ENCODE assay signal across 16 mouse cellular contexts in genomic region chr1:132195681-132196080, GRCm38 (mm10). TPM values are rescaled to one million over a fixed set of nuclear protein-coding genes. Genes with fewer than 3 reads are reported as not detected.
DNase-seq lines count a peak whose midpoint lies in the region; ATAC-seq and TF ChIP-seq lines count a peak whose summit lies in the region.
"Had no signal": no experiment of that assay in that cellular context is flagged by ENCODE, and none has a peak within 500 bp of the region (broad histone marks: within the 10 kb centered on the region; RNA-seq: fewer than 3 reads in every experiment).

No protein-coding gene starts in this region.

- H3K79me2 ChIP-seq in heart, adult 2 months (replicated peaks; ENCODE audit: control insufficient read depth, insufficient read depth, low read length), result no peaks in the 10 kb centered on the region

- no peak for TF ChIP-seq POLR2A in lung, adult 2 months (IDR thresholded peaks at IDR 0.05; ENCODE audit: borderline replicate concordance, extremely low read depth, low read depth, low read length)
- no peak for TF ChIP-seq POLR2A in heart, adult 2 months (IDR thresholded peaks at IDR 0.05; ENCODE audit: insufficient read depth, low read depth, low read length)

- DNase-seq in lung, postnatal 0 days (ENCODE audit: low spot score), result no peak
- no peak for DNase-seq in lung, adult 2 months
- DNase-seq in limb, embryonic 11.5 days (ENCODE audit: low spot score), result peak; percentile 21
- DNase-seq in heart, adult 2 months, result no peak
- no peak for DNase-seq in layer of hippocampus, postnatal 14 days (ENCODE audit: low spot score in 2 of 2)
- DNase-seq: cerebellum, adult 11-12 months; heart, postnatal 10 days had no signal

- no peak for TF ChIP-seq CTCF in lung, postnatal 0 days (IDR thresholded peaks at IDR 0.05)
- no peak for TF ChIP-seq CTCF in lung, adult 2 months (IDR thresholded peaks at IDR 0.05; ENCODE audit: insufficient read depth, low read length)
- no peak for TF ChIP-seq CTCF in heart, adult 2 months (IDR thresholded peaks at IDR 0.05)

- peaks cover 3% of the 10 kb centered on the region; the same call in 1 of the 2 replicates for H3K4me1 ChIP-seq in lung, postnatal 0 days (ENCODE audit: insufficient read depth, low read depth, low read length)
- H3K4me1 ChIP-seq in lung, adult 2 months (ENCODE audit: control insufficient read depth, insufficient read depth, low read length), result peaks cover 4% of the 10 kb centered on the region
- H3K4me1 ChIP-seq in forebrain, embryonic 12.5 days, result peaks cover 90% of the 10 kb centered on the region
- peaks cover 68% of the 10 kb centered on the region for H3K4me1 ChIP-seq in limb, embryonic 11.5 days (ENCODE audit: control insufficient read depth, insufficient read depth, low read length)
- peaks cover 65% of the 10 kb centered on the region for H3K4me1 ChIP-seq in neural tube, embryonic 14.5 days (ENCODE audit: control insufficient read depth, insufficient read depth, low read length)
- H3K4me1 ChIP-seq in heart, adult 2 months (ENCODE audit: control insufficient read depth, insufficient read depth, low read length), result no peaks in the 10 kb centered on the region

- H3K4me2 ChIP-seq in lung, postnatal 0 days (replicated peaks; ENCODE audit: low read depth, low read length), result no peak overlapping the region
- peak overlapping the region; percentile 71 for H3K4me2 ChIP-seq in forebrain, embryonic 12.5 days
- no peak overlapping the region for H3K4me2 ChIP-seq in limb, embryonic 11.5 days (ENCODE audit: low read depth, severe bottlenecking)
- H3K4me2 ChIP-seq in neural tube, embryonic 14.5 days (ENCODE audit: low read depth, low read length), result peak overlapping the region; percentile 68; the same call in 1 of the 2 replicates
- H3K4me2 ChIP-seq: limb, embryonic 12.5 days had no signal

- H3K4me3 ChIP-seq in lung, postnatal 0 days (ENCODE audit: low read depth, low read length), result no peak overlapping the region
- no peak overlapping the region for H3K4me3 ChIP-seq in lung, adult 2 months (replicated peaks; ENCODE audit: extremely low read depth, low read depth, low read length)
- H3K4me3 ChIP-seq in forebrain, embryonic 12.5 days (replicated peaks), result no peak overlapping the region
- H3K4me3 ChIP-seq in limb, embryonic 11.5 days (ENCODE audit: low read depth, low read length), result no peak overlapping the region
- H3K4me3 ChIP-seq in neural tube, embryonic 14.5 days (ENCODE audit: low read depth, low read length), result no peak overlapping the region
- H3K4me3 ChIP-seq in heart, adult 2 months, result no peak overlapping the region
- H3K4me3 ChIP-seq: limb, embryonic 12.5 days had no signal

- no peak for TF ChIP-seq EP300 in lung, postnatal 0 days (IDR thresholded peaks at IDR 0.05)
- TF ChIP-seq EP300 in heart, adult 2 months (IDR thresholded peaks at IDR 0.05; ENCODE audit: insufficient read depth, low read depth, low read length), result no peak

- peak overlapping the region; percentile 60 for H3K27ac ChIP-seq in lung, postnatal 0 days (ENCODE audit: low read length)
- peak overlapping the region; percentile 87 for H3K27ac ChIP-seq in forebrain, embryonic 12.5 days
- H3K27ac ChIP-seq in limb, embryonic 11.5 days (replicated peaks; ENCODE audit: low read depth, low read length), result 0 out of 2 replicates have a peak overlapping the region, but pooled peaks have one; percentile 26
- H3K27ac ChIP-seq in neural tube, embryonic 14.5 days (ENCODE audit: low read depth, low read length), result no peak overlapping the region
- no peak overlapping the region for H3K27ac ChIP-seq in heart, adult 2 months
- H3K27ac ChIP-seq: limb, embryonic 12.5 days had no signal

- no peaks in the 10 kb centered on the region for H3K36me3 ChIP-seq in lung, postnatal 0 days (ENCODE audit: insufficient read depth, low read length)
- H3K36me3 ChIP-seq in forebrain, embryonic 12.5 days (replicated peaks), result no peaks in the 10 kb centered on the region
- H3K36me3 ChIP-seq in limb, embryonic 11.5 days (ENCODE audit: control insufficient read depth, insufficient read depth, low read length), result no peaks in the 10 kb centered on the region
- no peaks in the 10 kb centered on the region for H3K36me3 ChIP-seq in neural tube, embryonic 14.5 days (ENCODE audit: control insufficient read depth, insufficient read depth, low read length)
- H3K36me3 ChIP-seq in heart, adult 2 months (ENCODE audit: control insufficient read depth, insufficient read depth, low read length), result no peaks in the 10 kb centered on the region
- H3K36me3 ChIP-seq: limb, embryonic 12.5 days had no signal

- peaks cover 16% of the 10 kb centered on the region; the same call in 1 of the 2 replicates for H3K27me3 ChIP-seq in lung, postnatal 0 days (replicated peaks; ENCODE audit: insufficient read depth, low read length)
- peaks cover 7% of the 10 kb centered on the region; the same call in 1 of the 2 replicates for H3K27me3 ChIP-seq in forebrain, embryonic 12.5 days
- peaks cover 8% of the 10 kb centered on the region; the same call in 1 of the 2 replicates for H3K27me3 ChIP-seq in limb, embryonic 11.5 days (ENCODE audit: control insufficient read depth, insufficient read depth, low read length)
- no peaks in the 10 kb centered on the region for H3K27me3 ChIP-seq in neural tube, embryonic 14.5 days (ENCODE audit: control insufficient read depth, insufficient read depth, low read length)
- peaks cover 19% of the 10 kb centered on the region for H3K27me3 ChIP-seq in heart, adult 2 months (ENCODE audit: control insufficient read depth, insufficient read depth, low read length)

- WGBS in lung, postnatal 0 days, result 36% methylated on average over 5 of the region's 5 CpGs
- 56% methylated on average over 5 of the region's 5 CpGs for WGBS in lung, adult 2 months
- 27% methylated on average over 5 of the region's 5 CpGs for WGBS in forebrain, embryonic 12.5 days
- 32% methylated on average over 5 of the region's 5 CpGs for WGBS in limb, embryonic 11.5 days
- 29% methylated on average over 5 of the region's 5 CpGs for WGBS in neural tube, embryonic 14.5 days
- 67% methylated on average over 5 of the region's 5 CpGs for WGBS in heart, adult 2 months

- intact Hi-C loops in heart, adult 2 months (cut with DNase I), result no loop called here

- H3K9ac ChIP-seq in lung, postnatal 0 days (replicated peaks; ENCODE audit: low read depth), result no peak overlapping the region
- peak overlapping the region; percentile 36 for H3K9ac ChIP-seq in forebrain, embryonic 12.5 days
- no peak overlapping the region for H3K9ac ChIP-seq in limb, embryonic 11.5 days (ENCODE audit: low read length)
- no peak overlapping the region for H3K9ac ChIP-seq in neural tube, embryonic 14.5 days (replicated peaks; ENCODE audit: low read depth, low read length)
- H3K9ac ChIP-seq in heart, adult 2 months (ENCODE audit: low read depth, low read length), result no peak overlapping the region
- H3K9ac ChIP-seq: limb, embryonic 12.5 days had no signal

- H3K9me3 ChIP-seq in lung, postnatal 0 days (ENCODE audit: low read length), result no peaks in the 10 kb centered on the region
- H3K9me3 ChIP-seq in forebrain, embryonic 12.5 days, result no peaks in the 10 kb centered on the region
- no peaks in the 10 kb centered on the region for H3K9me3 ChIP-seq in limb, embryonic 11.5 days (ENCODE audit: control insufficient read depth, low read length)
- H3K9me3 ChIP-seq in neural tube, embryonic 14.5 days (ENCODE audit: control insufficient read depth, low read length), result no peaks in the 10 kb centered on the region
- H3K9me3 ChIP-seq: limb, embryonic 12.5 days had no signal

- peak; percentile 30 for ATAC-seq in lung, postnatal 0 days
- no peak for ATAC-seq in forebrain, embryonic 12.5 days (ENCODE audit: low FRiP score)
- ATAC-seq in limb, embryonic 11.5 days (ENCODE audit: insufficient number of reproducible peaks, low FRiP score, low TSS enrichment, low read depth), result no peak
- no peak for ATAC-seq in neural tube, embryonic 14.5 days (ENCODE audit: low read depth)
- ATAC-seq in megakaryocyte progenitor cell, adult 5-6 weeks (replicated peaks; ENCODE audit: poor library complexity), result no peak
- ATAC-seq: intestine, postnatal 0 days had no signal

RNA-seq across cellular contexts. Expression of gene AC124108.1, which starts 4.4 kb away (rescaled TPM):
- not detected in 2 replicates for polyA plus RNA-seq in lung, postnatal 0 days (2015; fragmentation: Nextera tagmentation; extraction: Ambion mirVana)
- not detected in 2 replicates for polyA plus RNA-seq in lung, adult 2 months (2012; rRNA removed)
- polyA plus RNA-seq in forebrain, embryonic 12.5 days (2016; fragmentation: Nextera tagmentation; extraction: Ambion mirVana), result 5.0 and 5.7 TPM in 2 replicates
- polyA plus RNA-seq in limb, embryonic 11.5 days (2014; fragmentation: Nextera tagmentation; extraction: Ambion mirVana), result 0.87 and 1.1 TPM in 2 replicates
- 3.6 and 3.8 TPM in 2 replicates for polyA plus RNA-seq in neural tube, embryonic 14.5 days (2014; fragmentation: Nextera tagmentation; extraction: Ambion mirVana)
- total RNA-seq in heart, adult 2 months (2021), result under 1 TPM in 1 of 2 experiments, not detected in 1; 0.05 TPM
- 0.06 TPM in 1 of 2 replicates, not detected in the other for polyA plus RNA-seq in heart, adult 2 months (2012; rRNA removed)
- not detected in 2 replicates for total RNA-seq in megakaryocyte progenitor cell, adult 5-6 weeks (2015)
- total RNA-seq in megakaryocyte progenitor cell, adult 5-6 weeks (2017), result not detected in 2 replicates
- total RNA-seq in layer of hippocampus, postnatal 14 days (2021), result under 1 TPM; 0.91 to 0.97 TPM
- total RNA-seq: heart, postnatal 10 days had no signal
- polyA plus RNA-seq: intestine, postnatal 0 days had no signal

RNA-seq across cellular contexts. Expression of gene Lemd1, which starts 4.5 kb away (rescaled TPM):
- 0.79 TPM in 1 of 2 replicates, not detected in the other for polyA plus RNA-seq in lung, postnatal 0 days (2015; fragmentation: Nextera tagmentation; extraction: Ambion mirVana)
- polyA plus RNA-seq in lung, adult 2 months (2012; rRNA removed), result not detected in 2 replicates
- 12.3 and 14.7 TPM in 2 replicates for polyA plus RNA-seq in forebrain, embryonic 12.5 days (2016; fragmentation: Nextera tagmentation; extraction: Ambion mirVana)
- polyA plus RNA-seq in limb, embryonic 11.5 days (2014; fragmentation: Nextera tagmentation; extraction: Ambion mirVana), result 1.2 and 1.5 TPM in 2 replicates
- 21.0 and 25.3 TPM in 2 replicates for polyA plus RNA-seq in neural tube, embryonic 14.5 days (2014; fragmentation: Nextera tagmentation; extraction: Ambion mirVana)
- total RNA-seq in heart, adult 2 months (2021), result not detected
- polyA plus RNA-seq in heart, adult 2 months (2012; rRNA removed), result 0.20 TPM in 1 of 2 replicates, not detected in the other
- not detected in 2 replicates for total RNA-seq in megakaryocyte progenitor cell, adult 5-6 weeks (2015)
- not detected in 2 replicates for total RNA-seq in megakaryocyte progenitor cell, adult 5-6 weeks (2017)
- total RNA-seq in layer of hippocampus, postnatal 14 days (2021), result 1 to 10 TPM; 1.4 to 1.8 TPM
- total RNA-seq: heart, postnatal 10 days had no signal

RNA-seq across cellular contexts. Expression of gene Gm10188, which starts 33.9 kb away (rescaled TPM):
- not detected in 2 replicates for polyA plus RNA-seq in lung, postnatal 0 days (2015; fragmentation: Nextera tagmentation; extraction: Ambion mirVana)
- polyA plus RNA-seq in lung, adult 2 months (2012; rRNA removed), result not detected in 2 replicates
- 0.38 and 0.59 TPM in 2 replicates for polyA plus RNA-seq in forebrain, embryonic 12.5 days (2016; fragmentation: Nextera tagmentation; extraction: Ambion mirVana)
- polyA plus RNA-seq in limb, embryonic 11.5 days (2014; fragmentation: Nextera tagmentation; extraction: Ambion mirVana), result not detected in 2 replicates
- 0.74 and 0.76 TPM in 2 replicates for polyA plus RNA-seq in neural tube, embryonic 14.5 days (2014; fragmentation: Nextera tagmentation; extraction: Ambion mirVana)
- not detected for total RNA-seq in heart, adult 2 months (2021)
- polyA plus RNA-seq in heart, adult 2 months (2012; rRNA removed), result not detected in 2 replicates
- not detected in 2 replicates for total RNA-seq in megakaryocyte progenitor cell, adult 5-6 weeks (2015)
- not detected in 2 replicates for total RNA-seq in megakaryocyte progenitor cell, adult 5-6 weeks (2017)
- total RNA-seq in layer of hippocampus, postnatal 14 days (2021), result not detected
- total RNA-seq: adrenal gland, postnatal 4 days; heart, postnatal 10 days; layer of hippocampus, adult 8-10 months had no signal
- polyA plus RNA-seq: gonadal fat pad, adult 2 months; intestine, postnatal 0 days; limb, embryonic 12.5 days; neural tube, embryonic 11.5 days had no signal

RNA-seq across cellular contexts. Expression of gene Cdk18, which starts 56.2 kb away (rescaled TPM):
- polyA plus RNA-seq in lung, postnatal 0 days (2015; fragmentation: Nextera tagmentation; extraction: Ambion mirVana), result 6.5 and 6.9 TPM in 2 replicates
- 32.8 and 34.0 TPM in 2 replicates for polyA plus RNA-seq in lung, adult 2 months (2012; rRNA removed)
- polyA plus RNA-seq in forebrain, embryonic 12.5 days (2016; fragmentation: Nextera tagmentation; extraction: Ambion mirVana), result 0.56 and 1.0 TPM in 2 replicates
- 3.7 and 3.9 TPM in 2 replicates for polyA plus RNA-seq in limb, embryonic 11.5 days (2014; fragmentation: Nextera tagmentation; extraction: Ambion mirVana)
- polyA plus RNA-seq in neural tube, embryonic 14.5 days (2014; fragmentation: Nextera tagmentation; extraction: Ambion mirVana), result 0.36 and 0.42 TPM in 2 replicates
- total RNA-seq in heart, adult 2 months (2021), result 10 to 100 TPM; 14.0 to 15.8 TPM
- 20.9 and 25.1 TPM in 2 replicates for polyA plus RNA-seq in heart, adult 2 months (2012; rRNA removed)
- total RNA-seq in megakaryocyte progenitor cell, adult 5-6 weeks (2015), result 1.7 and 2.3 TPM in 2 replicates
- total RNA-seq in megakaryocyte progenitor cell, adult 5-6 weeks (2017), result 0.75 and 1.3 TPM in 2 replicates
- total RNA-seq in layer of hippocampus, postnatal 14 days (2021), result 10 to 100 TPM; 21.2 to 21.9 TPM

Comparison
In these comparisons a context has a peak if more than half of its experiments do, and no peak if none do; other contexts are left out.
1. H3K27ac ChIP-seq: peak in lung, postnatal 0 days (single experiment), forebrain, embryonic 12.5 days (single experiment) and limb, embryonic 11.5 days (single experiment); none in neural tube, embryonic 14.5 days (single experiment) and heart, adult 2 months (single experiment).
2. H3K4me2 ChIP-seq: peak in forebrain, embryonic 12.5 days (single experiment) and neural tube, embryonic 14.5 days (single experiment); none in lung, postnatal 0 days (single experiment) and limb, embryonic 11.5 days (single experiment).